Mouse (Mus musculus) hindbrain, embryonic 13.5 days (tissue): Measurements from ENCODE around the gene 1700088E04Rik. TPM values are rescaled to one million over a fixed set of nuclear protein-coding genes. Genes with fewer than 3 reads are reported as not detected.

ENCODE experiments used
- ATAC-seq: fragments of 200-750 bp; cut with Nextera tagmentation; 2 replicates; pipeline ENCODE4 v1.8.0; 2017; ENCODE audit warnings: moderate TSS enrichment; ENCODE audit not compliant: low FRiP score
- H3K27ac ChIP-seq: fragments of 300-500 bp; sonication (generic); 2 replicates; pipeline ENCODE4 v1.5.1; 2015; ENCODE audit warnings: inconsistent platforms, mild to moderate bottlenecking, moderate library complexity
- H3K27me3 ChIP-seq: fragments of 300-500 bp; sonication (generic); 2 replicates; pipeline ENCODE4 v1.6.1; 2015; ENCODE audit warnings: mild to moderate bottlenecking, inconsistent platforms
- H3K36me3 ChIP-seq: fragments of 300-500 bp; sonication (generic); 2 replicates; pipeline ENCODE4 v1.6.1; 2015; ENCODE audit warnings: mild to moderate bottlenecking, inconsistent platforms
- H3K4me1 ChIP-seq: fragments of 300-500 bp; sonication (generic); replicated peaks from 2 replicates; pipeline ENCODE4 v1.6.1; 2015; ENCODE audit warnings: inconsistent platforms
- H3K4me2 ChIP-seq: fragments of 300-500 bp; sonication (generic); 2 replicates; pipeline ENCODE4 v1.6.1; 2015; ENCODE audit warnings: inconsistent platforms, mild to moderate bottlenecking, moderate library complexity
- H3K4me3 ChIP-seq: fragments of 300-500 bp; sonication (generic); 2 replicates; pipeline ENCODE4 v1.5.1; 2015; ENCODE audit warnings: mild to moderate bottlenecking, inconsistent platforms
- H3K9ac ChIP-seq: fragments of 300-500 bp; sonication (generic); 2 replicates; pipeline ENCODE4 v1.6.1; 2015; ENCODE audit warnings: mild to moderate bottlenecking, inconsistent platforms
- H3K9me3 ChIP-seq: fragments of 300-500 bp; sonication (generic); 2 replicates; pipeline ENCODE4 v1.6.1; 2016; ENCODE audit warnings: inconsistent platforms
- WGBS: fragments of 180-500 bp; shearing (Covaris S2); methylation state at CpG from one replicate; pipeline ENCODE4 v1.1.7; 2015; 5-methylcytosine and 5-hydroxymethylcytosine counted together
- polyA plus RNA-seq: library from polyadenylated mRNA; unstranded; fragments of >200 nt; fragmentation: Nextera tagmentation; extraction: Ambion mirVana; gene quantifications from 2 replicates; pipeline ENCODE4 v1.2.1, GENCODE M21; 2015

Gene 1700088E04Rik
- polyA plus RNA-seq, 1 experiment from 2014 or later, result 22.1 TPM

GRCm38 (mm10) chr15:79097135-79097534 is 43.9 kb downstream of the 1700088E04Rik start:
- no peak overlapping the region for H3K4me3 ChIP-seq
- H3K27me3 ChIP-seq, result no peaks in the 10 kb centered on the region; the same call in 1 of the 2 replicates

GRCm38 (mm10) chr15:79096556-79096955 is 44.5 kb downstream of the 1700088E04Rik start:
- 78% methylated on average over 3 of the region's 3 CpGs for WGBS
- H3K9me3 ChIP-seq, result no peaks in the 10 kb centered on the region
- H3K4me3 ChIP-seq, result no peak overlapping the region
- H3K9ac ChIP-seq, result no peak overlapping the region
- H3K36me3 ChIP-seq, result peaks cover 45% of the 10 kb centered on the region
- no peak overlapping the region for H3K4me2 ChIP-seq
- H3K4me1 ChIP-seq, result 0 out of 2 replicates have a peak, but pooled peaks cover 5% of the 10 kb centered on the region
- no peak overlapping the region for H3K27ac ChIP-seq
- H3K27me3 ChIP-seq, result no peaks in the 10 kb centered on the region; the same call in 1 of the 2 replicates
- ATAC-seq, result no peak

More at GRCm38 (mm10) chr15:79097135-79097534, 43.9 kb downstream of the 1700088E04Rik start:
- Histone ChIP-seq H3K4me2 (no peak overlapping the region), H3K36me3 (peaks cover 39% of the 10 kb centered on the region), H3K9me3 (no peaks in the 10 kb centered on the region), H3K4me1 (0 out of 2 replicates have a peak, but pooled peaks cover 5% of the 10 kb centered on the region), H3K9ac (no peak overlapping the region), H3K27ac (peak overlapping the region; percentile 23; the same call in 1 of the 2 replicates)
- WGBS, result 48% methylated on average over 2 of the region's 2 CpGs
- no peak for ATAC-seq

GRCm38 (mm10) chr15:79095483-79095882 is 45.6 kb downstream of the 1700088E04Rik start:
- H3K9me3 ChIP-seq, result no peaks in the 10 kb centered on the region
- no peaks in the 10 kb centered on the region; the same call in 1 of the 2 replicates for H3K27me3 ChIP-seq
- peaks cover 56% of the 10 kb centered on the region for H3K36me3 ChIP-seq
- WGBS, result 83% methylated on average over 5 of the region's 5 CpGs
- H3K4me3 ChIP-seq, result no peak overlapping the region
- ATAC-seq, result no peak
- no peak overlapping the region for H3K27ac ChIP-seq
- no peak overlapping the region for H3K4me2 ChIP-seq
- H3K9ac ChIP-seq, result no peak overlapping the region
- 0 out of 2 replicates have a peak, but pooled peaks cover 5% of the 10 kb centered on the region for H3K4me1 ChIP-seq

GRCm38 (mm10) chr15:79093083-79093839 is 47.8 kb downstream of the 1700088E04Rik start:
- ATAC-seq, result no peak
- Histone ChIP-seq H3K27ac (no peak overlapping the region), H3K4me1 (0 out of 2 replicates have a peak, but pooled peaks cover 5% of the 10 kb centered on the region), H3K9me3 (no peaks in the 10 kb centered on the region), H3K36me3 (peaks cover 76% of the 10 kb centered on the region), H3K4me2 (no peak overlapping the region), H3K27me3 (no peaks in the 10 kb centered on the region), H3K4me3 (no peak overlapping the region), H3K9ac (no peak overlapping the region)
- 85% methylated on average over 7 of the region's 7 CpGs for WGBS

GRCm38 (mm10) chr15:79092284-79092683 is 48.8 kb downstream of the 1700088E04Rik start:
- no peak for ATAC-seq
- Histone ChIP-seq H3K4me1 (0 out of 2 replicates have a peak, but pooled peaks cover under 1% of the 10 kb centered on the region), H3K27me3 (no peaks in the 10 kb centered on the region), H3K27ac (no peak overlapping the region), H3K4me2 (no peak overlapping the region), H3K36me3 (peaks cover 84% of the 10 kb centered on the region), H3K9me3 (no peaks in the 10 kb centered on the region), H3K9ac (no peak overlapping the region), H3K4me3 (no peak overlapping the region)
- WGBS, result 97% methylated on average over 6 of the region's 6 CpGs

- Histone ChIP-seq H3K27me3 (no peaks in the 10 kb centered on the region), H3K36me3 (peaks cover 80% of the 10 kb centered on the region), H3K27ac (no peak overlapping the region), H3K4me1 (peaks cover 22% of the 10 kb centered on the region), H3K9me3 (no peaks in the 10 kb centered on the region), H3K4me2 (no peak overlapping the region), H3K4me3 (no peak overlapping the region), H3K9ac (no peak overlapping the region)
- WGBS, result 97% methylated on average over 7 of the region's 7 CpGs
- no peak for ATAC-seq
Observed at GRCm38 (mm10) chr15:79079567-79079966, 61.5 kb downstream of the 1700088E04Rik start.

Other genes with a start within 250 kb of the 1700088E04Rik start
- gene Gm49510, start 241.6 kb downstream of the 1700088E04Rik start, polyA plus RNA-seq, result not detected in 2 replicates
- gene Sh3bp1, start 241.5 kb downstream of the 1700088E04Rik start, polyA plus RNA-seq, result 3.8 and 4.5 TPM in 2 replicates
- gene Pdxp, start 227.3 kb downstream of the 1700088E04Rik start, polyA plus RNA-seq, result 62.7 and 64.3 TPM in 2 replicates
- gene Lgals1, start 214.5 kb downstream of the 1700088E04Rik start, polyA plus RNA-seq, result 193 and 202 TPM in 2 replicates
- gene Nol12, start 206.3 kb downstream of the 1700088E04Rik start, polyA plus RNA-seq, result 57.4 and 62.3 TPM in 2 replicates
- 31.6 and 36.6 TPM in 2 replicates for gene Triobp, start 193.5 kb downstream of the 1700088E04Rik start, polyA plus RNA-seq
- 259 and 266 TPM in 2 replicates for gene H1f0, start 112.8 kb downstream of the 1700088E04Rik start, polyA plus RNA-seq
- 0.17 TPM in 1 of 2 replicates, not detected in the other for gene Galr3, start 99.4 kb downstream of the 1700088E04Rik start, polyA plus RNA-seq
- gene Ankrd54, start 78.4 kb downstream of the 1700088E04Rik start, polyA plus RNA-seq, result 50.4 and 51.5 TPM in 2 replicates
- 179 and 185 TPM in 2 replicates for gene Eif3l, start 66.1 kb downstream of the 1700088E04Rik start, polyA plus RNA-seq
- gene Micall1, start 32.4 kb downstream of the 1700088E04Rik start, polyA plus RNA-seq, result 8.7 and 10.3 TPM in 2 replicates
- gene Polr2f, start 244 bp downstream of the 1700088E04Rik start, polyA plus RNA-seq, result 263 and 295 TPM in 2 replicates
- gene Sox10, start 24.0 kb upstream of the 1700088E04Rik start, polyA plus RNA-seq, result 6.6 and 8.1 TPM in 2 replicates
- gene Pick1, start 87.9 kb upstream of the 1700088E04Rik start, polyA plus RNA-seq, result 83.8 and 90.6 TPM in 2 replicates
- gene Gm49486, start 88.1 kb upstream of the 1700088E04Rik start, polyA plus RNA-seq, result 1.6 and 2.0 TPM in 2 replicates
- 0.54 and 0.86 TPM in 2 replicates for gene Slc16a8, start 113.5 kb upstream of the 1700088E04Rik start, polyA plus RNA-seq
- 1.7 and 2.8 TPM in 2 replicates for gene Baiap2l2, start 144.3 kb upstream of the 1700088E04Rik start, polyA plus RNA-seq
- 34.5 and 35.5 TPM in 2 replicates for gene Pla2g6, start 187.1 kb upstream of the 1700088E04Rik start, polyA plus RNA-seq
- 0.83 and 0.84 TPM in 2 replicates for gene Maff, start 205.4 kb upstream of the 1700088E04Rik start, polyA plus RNA-seq